Mouse (Mus musculus): Measurements from ENCODE around the gene Fam193b. TPM values are rescaled to one million over a fixed set of nuclear protein-coding genes. Genes with fewer than 3 reads are reported as not detected.

Gene Fam193b
- polyA plus RNA-seq, 1 experiment from 2014 or later: 41.1 TPM

DNA sequence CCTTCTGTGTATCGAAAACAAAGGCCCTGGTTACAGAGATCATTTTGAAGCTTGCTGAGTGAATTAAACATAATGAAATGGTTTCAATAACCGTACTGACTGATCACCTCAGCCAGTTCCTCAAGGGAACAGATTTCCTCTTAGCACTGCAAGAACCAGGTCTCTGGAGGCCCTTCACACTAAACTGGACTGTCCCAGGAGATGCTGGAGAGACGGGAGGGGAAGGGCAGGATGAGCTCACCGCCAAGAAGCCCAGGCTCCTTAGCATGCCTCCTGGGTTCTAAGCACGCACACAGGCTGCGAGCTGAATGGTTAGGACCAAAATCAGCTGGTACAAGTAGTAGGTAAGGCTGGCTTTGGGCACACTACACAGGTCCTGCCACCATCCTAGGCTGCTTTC is 3.9 kb downstream of the Fam193b start:
- Histone ChIP-seq H3K27me3 (replicated peaks; ENCODE audit: control insufficient read depth, insufficient read depth, low read length) (no peaks in the 10 kb centered on the region), H3K9me3 (ENCODE audit: control insufficient read depth, low read length) (no peaks in the 10 kb centered on the region), H3K36me3 (ENCODE audit: control insufficient read depth, insufficient read depth, low read length) (no peaks in the 10 kb centered on the region), H3K27ac (ENCODE audit: low read depth, low read length) (no peak overlapping the region), H3K4me1 (ENCODE audit: control insufficient read depth, insufficient read depth, low read depth, low read length) (peaks cover 25% of the 10 kb centered on the region), H3K4me3 (ENCODE audit: low read length) (no peak overlapping the region), H3K4me2 (ENCODE audit: low read length) (no peak overlapping the region), H3K9ac (ENCODE audit: low read depth, low read length) (no peak overlapping the region)
- ATAC-seq: no peak
- WGBS: 86% methylated on average over 6 of the region's 6 CpGs

DNA sequence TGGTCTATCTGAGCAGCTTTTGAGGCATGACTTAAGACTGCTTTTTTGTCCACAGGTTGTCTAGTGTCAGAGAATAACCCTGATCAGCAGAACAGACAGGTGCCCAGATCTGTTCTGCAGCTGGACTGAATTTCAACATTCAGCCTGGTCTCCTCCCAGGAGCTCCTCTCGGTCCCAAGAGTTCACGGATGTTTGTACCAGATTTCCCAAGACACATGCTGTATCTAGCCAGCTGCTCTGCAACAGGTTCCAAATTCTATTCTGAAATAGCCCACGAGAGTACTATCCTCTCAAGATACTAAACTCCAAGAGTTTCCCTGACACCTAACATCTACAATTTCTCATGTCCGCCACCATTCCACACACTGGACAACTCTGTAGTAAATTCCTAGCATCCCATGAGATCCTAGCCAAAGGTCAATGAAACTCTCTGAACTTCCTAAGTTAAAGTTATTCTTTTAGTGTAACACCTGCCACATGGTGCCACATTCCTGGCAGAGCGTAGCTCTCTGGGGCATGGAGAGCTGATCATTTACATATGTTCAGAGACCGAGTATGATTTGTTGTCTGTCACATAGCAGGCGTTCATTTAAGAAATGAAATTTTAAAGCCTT is 7.5 kb downstream of the Fam193b start:
- no peak overlapping the region for H3K9ac ChIP-seq (ENCODE audit: low read depth, low read length)
- no peaks in the 10 kb centered on the region for H3K9me3 ChIP-seq (ENCODE audit: control insufficient read depth, low read length)
- ATAC-seq: no peak
- no peak overlapping the region for H3K4me3 ChIP-seq (ENCODE audit: low read length)
- 81% methylated on average over 7 of the region's 7 CpGs for WGBS
- H3K27ac ChIP-seq (ENCODE audit: low read depth, low read length): no peak overlapping the region
- H3K27me3 ChIP-seq (replicated peaks; ENCODE audit: control insufficient read depth, insufficient read depth, low read length): no peaks in the 10 kb centered on the region
- H3K36me3 ChIP-seq (ENCODE audit: control insufficient read depth, insufficient read depth, low read length): no peaks in the 10 kb centered on the region
- H3K4me2 ChIP-seq (ENCODE audit: low read length): no peak overlapping the region
- peaks cover 14% of the 10 kb centered on the region for H3K4me1 ChIP-seq (ENCODE audit: control insufficient read depth, insufficient read depth, low read depth, low read length)

DNA sequence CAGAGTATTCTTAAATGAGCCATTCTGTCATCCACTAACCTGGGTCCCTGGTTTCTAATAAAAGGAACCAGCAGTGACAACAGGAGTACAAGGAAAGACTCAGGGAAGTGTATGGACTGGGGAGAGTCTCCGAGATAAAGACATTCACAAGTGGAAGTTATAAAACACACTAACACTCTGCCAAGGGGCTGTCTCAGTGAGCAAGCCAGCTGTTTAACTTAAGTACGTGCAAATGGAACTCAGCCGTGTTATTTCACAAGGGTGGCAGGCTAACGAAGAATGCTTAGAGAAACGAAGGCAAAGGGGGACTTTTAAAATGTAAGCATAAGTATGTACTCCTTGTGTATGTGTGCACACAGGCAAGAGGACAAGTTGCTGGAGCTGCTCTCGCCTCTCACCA is 13.4 kb downstream of the Fam193b start:
- H3K27ac ChIP-seq (ENCODE audit: low read depth, low read length): no peak overlapping the region
- H3K4me1 ChIP-seq (ENCODE audit: control insufficient read depth, insufficient read depth, low read depth, low read length): no peaks in the 10 kb centered on the region
- H3K36me3 ChIP-seq (ENCODE audit: control insufficient read depth, insufficient read depth, low read length): peaks cover 12% of the 10 kb centered on the region
- no peak overlapping the region for H3K4me2 ChIP-seq (ENCODE audit: low read length)
- no peak overlapping the region for H3K4me3 ChIP-seq (ENCODE audit: low read length)
- 87% methylated on average over 6 of the region's 6 CpGs for WGBS
- H3K9me3 ChIP-seq (ENCODE audit: control insufficient read depth, low read length): no peaks in the 10 kb centered on the region
- H3K27me3 ChIP-seq (replicated peaks; ENCODE audit: control insufficient read depth, insufficient read depth, low read length): no peaks in the 10 kb centered on the region
- ATAC-seq: no peak
- H3K9ac ChIP-seq (ENCODE audit: low read depth, low read length): no peak overlapping the region

DNA sequence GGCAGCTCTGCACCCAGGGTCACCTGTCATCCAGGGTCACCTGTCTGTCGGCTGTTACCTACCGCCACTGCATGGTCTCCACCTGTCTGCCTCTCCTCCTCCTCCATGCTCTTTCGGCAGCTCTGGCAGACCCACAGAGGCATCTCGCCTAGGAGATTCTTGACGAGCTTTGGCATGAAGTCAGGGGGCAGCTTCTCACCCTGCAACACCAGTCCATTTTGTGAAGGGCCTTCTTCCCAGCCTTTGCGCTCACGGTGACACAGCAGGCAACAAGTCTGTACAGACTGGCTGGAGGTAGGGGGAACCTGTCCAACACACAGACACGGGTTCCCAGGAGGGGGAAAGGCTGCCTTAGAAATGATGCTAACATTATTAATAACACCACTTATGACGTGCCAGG is 15.0 kb downstream of the Fam193b start:
- ATAC-seq: no peak
- Histone ChIP-seq H3K4me1 (ENCODE audit: control insufficient read depth, insufficient read depth, low read depth, low read length) (no peaks in the 10 kb centered on the region), H3K27ac (ENCODE audit: low read depth, low read length) (no peak overlapping the region), H3K9me3 (ENCODE audit: control insufficient read depth, low read length) (no peaks in the 10 kb centered on the region), H3K4me2 (ENCODE audit: low read length) (no peak overlapping the region), H3K9ac (ENCODE audit: low read depth, low read length) (no peak overlapping the region), H3K27me3 (replicated peaks; ENCODE audit: control insufficient read depth, insufficient read depth, low read length) (no peaks in the 10 kb centered on the region), H3K36me3 (ENCODE audit: control insufficient read depth, insufficient read depth, low read length) (peaks cover 16% of the 10 kb centered on the region), H3K4me3 (ENCODE audit: low read length) (no peak overlapping the region)
- 87% methylated on average over 9 of the region's 9 CpGs for WGBS

DNA sequence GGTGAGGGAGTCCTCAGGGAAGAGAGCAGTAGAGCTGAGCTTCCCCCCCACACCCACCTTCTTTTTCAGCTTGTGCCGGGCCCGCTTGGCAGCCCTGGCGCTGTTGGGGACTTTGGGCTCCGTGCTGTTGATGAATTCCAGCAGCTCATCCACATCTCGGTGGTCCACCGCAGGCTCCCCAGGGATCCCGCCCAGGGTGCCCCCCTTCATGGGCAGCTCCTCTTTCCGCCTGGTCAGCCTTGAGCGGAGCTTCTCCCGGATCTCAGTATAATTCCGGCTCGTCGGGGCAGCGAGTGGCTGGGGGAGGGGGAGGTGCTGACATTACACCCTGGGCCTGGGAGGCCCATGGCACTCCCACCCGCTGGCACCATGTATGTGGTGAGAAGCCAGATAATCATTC is 21.9 kb downstream of the Fam193b start:
- no peaks in the 10 kb centered on the region for H3K27me3 ChIP-seq (replicated peaks; ENCODE audit: control insufficient read depth, insufficient read depth, low read length)
- H3K36me3 ChIP-seq (ENCODE audit: control insufficient read depth, insufficient read depth, low read length): peaks cover 48% of the 10 kb centered on the region
- no peak overlapping the region for H3K9ac ChIP-seq (ENCODE audit: low read depth, low read length)
- no peaks in the 10 kb centered on the region for H3K4me1 ChIP-seq (ENCODE audit: control insufficient read depth, insufficient read depth, low read depth, low read length)
- no peak overlapping the region for H3K27ac ChIP-seq (ENCODE audit: low read depth, low read length)
- no peak overlapping the region for H3K4me3 ChIP-seq (ENCODE audit: low read length)
- H3K9me3 ChIP-seq (ENCODE audit: control insufficient read depth, low read length): no peaks in the 10 kb centered on the region
- peak; percentile 14; the same call in 1 of the 2 replicates for ATAC-seq
- no peak overlapping the region for H3K4me2 ChIP-seq (ENCODE audit: low read length)
- 88% methylated on average over 15 of the region's 15 CpGs for WGBS

DNA sequence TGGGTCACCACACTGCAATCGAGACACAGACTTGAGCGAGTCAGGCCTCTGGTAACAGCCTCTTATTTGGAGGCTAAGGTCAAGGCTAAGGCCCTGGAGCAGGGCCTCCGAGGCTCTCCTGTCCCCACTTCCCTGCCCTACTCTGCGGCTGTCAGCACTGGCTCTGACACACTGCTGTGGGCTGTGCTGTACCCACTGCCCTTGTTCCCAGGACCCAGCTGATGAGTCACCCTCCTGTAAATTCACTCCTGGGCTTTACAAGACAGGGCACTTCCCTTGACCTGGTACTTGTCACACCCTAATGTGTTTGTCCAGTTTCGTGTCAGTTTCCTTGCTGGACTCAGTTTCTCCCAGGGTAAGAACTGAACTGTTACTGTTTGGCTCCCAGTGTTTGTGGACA is 22.5 kb downstream of the Fam193b start:
- H3K4me1 ChIP-seq (ENCODE audit: control insufficient read depth, insufficient read depth, low read depth, low read length): no peaks in the 10 kb centered on the region
- no peaks in the 10 kb centered on the region for H3K9me3 ChIP-seq (ENCODE audit: control insufficient read depth, low read length)
- no peak overlapping the region for H3K4me2 ChIP-seq (ENCODE audit: low read length)
- no peaks in the 10 kb centered on the region for H3K27me3 ChIP-seq (replicated peaks; ENCODE audit: control insufficient read depth, insufficient read depth, low read length)
- ATAC-seq: no peak
- H3K9ac ChIP-seq (ENCODE audit: low read depth, low read length): no peak overlapping the region
- 96% methylated on average over 5 of the region's 5 CpGs for whole genome bisulfite sequencing
- H3K36me3 ChIP-seq (ENCODE audit: control insufficient read depth, insufficient read depth, low read length): peaks cover 51% of the 10 kb centered on the region
- no peak overlapping the region for H3K4me3 ChIP-seq (ENCODE audit: low read length)
- H3K27ac ChIP-seq (ENCODE audit: low read depth, low read length): no peak overlapping the region

- 97% methylated on average over 2 of the region's 2 CpGs for WGBS
- no peak for ATAC-seq
- Histone ChIP-seq H3K4me1 (ENCODE audit: control insufficient read depth, insufficient read depth, low read depth, low read length) (no peaks in the 10 kb centered on the region), H3K4me2 (ENCODE audit: low read length) (no peak overlapping the region), H3K9ac (ENCODE audit: low read depth, low read length) (no peak overlapping the region), H3K27ac (ENCODE audit: low read depth, low read length) (no peak overlapping the region), H3K27me3 (replicated peaks; ENCODE audit: control insufficient read depth, insufficient read depth, low read length) (no peaks in the 10 kb centered on the region), H3K36me3 (ENCODE audit: control insufficient read depth, insufficient read depth, low read length) (peaks cover 55% of the 10 kb centered on the region), H3K9me3 (ENCODE audit: control insufficient read depth, low read length) (no peaks in the 10 kb centered on the region), H3K4me3 (ENCODE audit: low read length) (no peak overlapping the region)
These were observed 23.0 kb downstream of the Fam193b start for GRCm38 (mm10) chr13:55547916-55548315.

GRCm38 (mm10) chr13:55544792-55545191 is 26.1 kb downstream of the Fam193b start:
- no peaks in the 10 kb centered on the region for H3K27me3 ChIP-seq (replicated peaks; ENCODE audit: control insufficient read depth, insufficient read depth, low read length)
- H3K4me3 ChIP-seq (ENCODE audit: low read length): no peak overlapping the region
- no peak overlapping the region for H3K27ac ChIP-seq (ENCODE audit: low read depth, low read length)
- no peaks in the 10 kb centered on the region for H3K4me1 ChIP-seq (ENCODE audit: control insufficient read depth, insufficient read depth, low read depth, low read length)
- no peak overlapping the region for H3K4me2 ChIP-seq (ENCODE audit: low read length)
- H3K9me3 ChIP-seq (ENCODE audit: control insufficient read depth, low read length): no peaks in the 10 kb centered on the region
- 90% methylated on average over 6 of the region's 6 CpGs for whole genome bisulfite sequencing
- H3K9ac ChIP-seq (ENCODE audit: low read depth, low read length): no peak overlapping the region
- peaks cover 64% of the 10 kb centered on the region for H3K36me3 ChIP-seq (ENCODE audit: control insufficient read depth, insufficient read depth, low read length)
- ATAC-seq: no peak

DNA sequence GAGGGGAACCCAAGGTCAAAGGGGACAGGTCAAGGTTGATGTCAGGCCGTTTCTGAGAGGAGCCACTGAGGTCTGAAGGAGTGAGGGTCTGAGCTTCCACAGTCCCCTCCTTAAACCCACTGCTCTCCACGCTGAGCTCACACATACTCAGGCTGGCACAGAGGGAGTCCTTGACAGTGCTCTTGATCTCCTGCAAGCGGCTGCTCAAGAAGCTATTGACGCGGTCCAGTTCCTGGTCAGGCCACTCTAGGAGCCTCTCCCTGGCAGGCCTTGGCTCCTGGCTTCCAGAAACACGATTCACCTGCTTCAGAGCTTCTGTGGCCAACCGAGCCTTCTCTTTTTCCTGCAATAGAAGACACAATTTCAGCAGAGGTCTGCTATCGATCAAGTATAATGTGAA is 27.5 kb downstream of the Fam193b start:
- ATAC-seq: no peak
- Histone ChIP-seq H3K9ac (ENCODE audit: low read depth, low read length) (no peak overlapping the region), H3K4me1 (ENCODE audit: control insufficient read depth, insufficient read depth, low read depth, low read length) (no peaks in the 10 kb centered on the region), H3K27ac (ENCODE audit: low read depth, low read length) (no peak overlapping the region), H3K9me3 (ENCODE audit: control insufficient read depth, low read length) (no peaks in the 10 kb centered on the region), H3K4me2 (ENCODE audit: low read length) (no peak overlapping the region), H3K4me3 (ENCODE audit: low read length) (no peak overlapping the region), H3K27me3 (replicated peaks; ENCODE audit: control insufficient read depth, insufficient read depth, low read length) (no peaks in the 10 kb centered on the region), H3K36me3 (ENCODE audit: control insufficient read depth, insufficient read depth, low read length) (peaks cover 63% of the 10 kb centered on the region)
- 95% methylated on average over 8 of the region's 8 CpGs for WGBS

DNA sequence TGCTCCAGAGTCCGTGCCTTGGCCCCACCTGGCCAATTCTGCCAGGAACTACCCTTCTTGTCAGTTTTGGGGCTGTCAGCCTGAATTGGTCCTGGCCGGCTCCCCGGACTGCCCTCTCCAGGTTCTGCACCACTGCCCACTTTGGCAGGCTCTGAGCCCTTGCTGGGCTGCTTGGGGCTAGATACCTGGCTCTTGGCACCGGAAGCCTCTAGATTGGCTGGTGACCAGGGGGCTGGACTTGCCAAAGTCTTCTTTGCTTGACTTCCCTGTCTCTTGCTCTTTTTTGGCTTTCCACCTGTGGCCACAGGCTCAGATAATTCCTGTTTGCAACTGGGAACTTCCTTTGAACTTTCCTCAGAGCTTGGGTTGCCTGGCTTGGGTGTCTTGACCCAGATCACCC is 28.0 kb downstream of the Fam193b start:
- no peak for ATAC-seq
- 95% methylated on average over 4 of the region's 4 CpGs for WGBS

More for the DNA sequence above, 28.0 kb downstream of the Fam193b start:
- no peak overlapping the region for H3K27ac ChIP-seq (ENCODE audit: low read depth, low read length)
- H3K27me3 ChIP-seq (replicated peaks; ENCODE audit: control insufficient read depth, insufficient read depth, low read length): no peaks in the 10 kb centered on the region
- H3K36me3 ChIP-seq (ENCODE audit: control insufficient read depth, insufficient read depth, low read length): peaks cover 61% of the 10 kb centered on the region
- H3K4me3 ChIP-seq (ENCODE audit: low read length): no peak overlapping the region
- no peaks in the 10 kb centered on the region for H3K9me3 ChIP-seq (ENCODE audit: control insufficient read depth, low read length)
- H3K9ac ChIP-seq (ENCODE audit: low read depth, low read length): no peak overlapping the region
- no peaks in the 10 kb centered on the region for H3K4me1 ChIP-seq (ENCODE audit: control insufficient read depth, insufficient read depth, low read depth, low read length)
- H3K4me2 ChIP-seq (ENCODE audit: low read length): no peak overlapping the region
